Mouse (Mus musculus): Measurements from ENCODE around the gene Etv6.

- no peak for TF ChIP-seq CTCF (IDR thresholded peaks at IDR 0.05)
- no peak for TF ChIP-seq POLR2A (IDR thresholded peaks at IDR 0.05; ENCODE audit: insufficient read depth, low read depth, low read length)
- no peak for TF ChIP-seq EP300 (IDR thresholded peaks at IDR 0.05; ENCODE audit: insufficient read depth, low read depth, low read length)
Measured at GRCm38 (mm10) chr6:134034436-134034835, 1.1 kb upstream of the Etv6 start.

Measured in heart, adult 2 months (tissue).